Mouse (Mus musculus): ENCODE measurements at regions not wholly inside any gene's neighbourhood (a gene's known extent, or its start where the extent isn't known, plus 50 kb on each side); places are given as distances from the start of the nearest gene placed in this dataset.

DNA sequence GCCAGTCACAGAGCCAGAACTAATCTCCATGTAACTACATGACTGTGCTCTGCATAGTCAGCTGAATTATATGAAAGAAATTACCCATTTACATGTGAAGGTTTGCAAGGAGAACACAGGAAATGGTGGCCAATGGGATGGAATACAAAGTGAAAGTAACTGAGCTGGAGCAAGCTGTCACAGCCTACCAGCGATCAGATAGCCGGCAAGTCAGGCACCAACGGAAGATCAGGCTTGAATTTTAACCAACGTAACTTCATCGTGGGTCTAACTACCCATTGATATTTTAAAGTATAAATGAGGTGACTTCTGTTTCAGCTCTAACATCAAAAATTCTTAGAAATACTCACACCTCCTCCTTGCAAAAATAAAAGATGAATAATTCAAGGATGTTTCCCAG, 104.9 kb upstream of the Pirt start:
- Histone ChIP-seq H3K4me1 (no peaks in the 10 kb centered on the region), H3K27ac (no peak overlapping the region), H3K36me3 (no peaks in the 10 kb centered on the region), H3K4me3 (no peak overlapping the region), H3K27me3 (ENCODE audit: insufficient read depth, poor library complexity, severe bottlenecking) (no peaks in the 10 kb centered on the region), H3K9me3 (no peaks in the 10 kb centered on the region)
- 77% methylated on average over 5 of the region's 5 CpGs for WGBS
- no peak for DNase-seq (ENCODE audit: low spot score)

DNA sequence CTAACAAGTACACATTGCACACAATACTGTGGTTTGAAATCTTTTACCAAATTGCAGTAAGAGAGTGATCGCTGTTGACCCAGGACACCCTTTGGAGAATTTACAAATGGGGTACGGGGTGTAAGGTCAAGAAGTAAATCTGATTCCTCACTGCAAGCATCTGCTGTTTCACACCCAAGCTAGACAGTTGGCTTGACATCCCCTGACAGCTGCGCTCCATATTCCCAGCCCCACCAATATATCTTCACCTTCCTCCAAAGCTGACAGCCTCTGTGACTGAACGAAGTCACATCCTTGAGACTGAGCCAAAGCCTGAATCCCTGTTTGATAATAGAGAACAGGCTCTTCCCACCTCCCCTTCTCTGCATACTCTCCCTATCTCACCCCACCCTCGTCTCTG, 98.5 kb upstream of the Pirt start:
- no peak overlapping the region for H3K4me3 ChIP-seq
- H3K27me3 ChIP-seq (ENCODE audit: insufficient read depth, poor library complexity, severe bottlenecking), result no peaks in the 10 kb centered on the region
- peaks cover 16% of the 10 kb centered on the region for H3K4me1 ChIP-seq
- H3K9me3 ChIP-seq, result no peaks in the 10 kb centered on the region
- DNase-seq (ENCODE audit: low spot score), result no peak
- H3K36me3 ChIP-seq, result no peaks in the 10 kb centered on the region
- WGBS, result 49% methylated on average over 5 of the region's 5 CpGs
- H3K27ac ChIP-seq, result no peak overlapping the region

DNA sequence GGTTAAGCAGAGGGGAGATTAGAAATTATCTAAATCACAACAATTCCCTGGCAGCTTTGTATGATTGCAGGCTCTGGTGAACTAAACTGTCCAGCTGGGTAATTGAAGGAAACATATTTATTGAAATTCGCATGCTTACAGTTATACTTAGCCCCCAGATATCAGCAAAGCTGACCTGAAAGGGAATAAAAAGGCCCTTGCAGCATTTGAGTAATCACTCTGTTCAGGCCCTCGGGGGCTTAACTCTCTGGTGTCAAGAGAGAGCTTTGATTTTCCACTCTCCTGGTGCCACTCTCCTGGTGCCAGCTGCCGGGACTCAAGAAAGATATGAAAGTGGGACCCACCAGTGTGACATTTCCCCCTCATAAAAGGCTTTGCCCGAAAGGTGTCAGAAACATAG, 98.0 kb upstream of the Pirt start:
- Histone ChIP-seq H3K9me3 (no peaks in the 10 kb centered on the region), H3K36me3 (no peaks in the 10 kb centered on the region), H3K27ac (peak overlapping the region; percentile 47; the same call in 1 of the 2 replicates), H3K27me3 (ENCODE audit: insufficient read depth, poor library complexity, severe bottlenecking) (no peaks in the 10 kb centered on the region), H3K4me3 (no peak overlapping the region), H3K4me1 (peaks cover 16% of the 10 kb centered on the region)
- no peak for DNase-seq (ENCODE audit: low spot score)
- 29% methylated on average over 4 of the region's 4 CpGs for WGBS

DNA sequence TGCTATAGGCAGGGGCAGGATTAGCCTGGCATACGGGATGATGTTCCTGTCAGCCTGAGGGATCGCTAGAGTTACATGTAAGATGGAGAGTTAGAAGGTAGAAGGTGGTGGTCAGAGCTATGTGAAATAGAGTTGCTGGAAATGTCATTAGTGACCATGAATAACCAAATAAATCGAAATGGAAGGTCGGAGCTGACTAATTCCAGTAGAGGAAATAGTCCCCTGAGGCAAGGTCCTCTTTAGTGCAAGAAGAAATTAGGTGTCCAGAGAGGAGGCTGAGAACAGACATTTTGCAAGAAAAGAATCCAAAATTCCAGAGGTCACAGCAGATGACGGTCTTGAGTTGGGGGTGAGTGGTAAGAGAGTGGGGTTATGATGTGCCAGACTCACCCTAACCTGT, 75.9 kb upstream of the Pirt start:
- 77% methylated on average over 5 of the region's 5 CpGs for WGBS
- no peaks in the 10 kb centered on the region for H3K9me3 ChIP-seq
- no peaks in the 10 kb centered on the region for H3K27me3 ChIP-seq (ENCODE audit: insufficient read depth, poor library complexity, severe bottlenecking)
- H3K27ac ChIP-seq, result no peak overlapping the region
- DNase-seq (ENCODE audit: low spot score), result no peak
- no peak overlapping the region for H3K4me3 ChIP-seq
- H3K4me1 ChIP-seq, result no peaks in the 10 kb centered on the region; the same call in 1 of the 2 replicates
- H3K36me3 ChIP-seq, result no peaks in the 10 kb centered on the region

DNA sequence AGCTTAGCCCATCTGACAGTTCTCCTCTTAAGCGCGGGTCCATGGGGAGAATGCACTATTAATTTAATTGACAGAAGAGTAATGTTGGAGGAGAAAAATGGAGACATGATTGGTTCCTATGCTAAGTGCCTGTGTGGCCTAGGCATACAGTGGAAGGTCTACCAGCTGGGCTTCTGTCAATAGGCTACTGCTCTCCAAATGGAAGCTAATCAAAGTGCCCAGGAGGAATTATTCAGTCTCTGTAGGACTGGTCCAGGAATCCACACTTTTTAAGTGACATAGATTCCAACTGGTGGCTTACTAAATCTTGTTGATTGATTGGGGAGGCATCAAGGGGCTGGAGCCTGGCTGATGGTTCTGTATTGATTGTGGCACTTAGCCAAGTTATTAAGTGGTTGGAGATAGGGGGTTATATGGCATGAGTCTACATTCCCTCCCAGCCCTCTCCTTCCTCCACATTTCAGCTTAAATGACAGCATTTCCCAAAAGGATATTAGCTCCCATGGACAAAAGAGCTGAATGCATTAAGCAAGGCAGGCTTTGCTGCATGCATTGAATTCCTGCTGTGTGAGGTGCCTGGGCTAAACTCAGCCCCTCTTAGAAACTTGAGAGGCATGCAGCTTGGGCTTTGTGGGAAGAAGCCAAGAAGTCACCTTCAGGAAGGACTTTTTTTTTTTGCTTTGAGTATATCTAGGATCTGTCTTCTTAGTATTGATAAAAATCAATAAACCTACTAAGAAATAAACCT, 75.0 kb upstream of the Pirt start:
- Histone ChIP-seq H3K4me3 (no peak overlapping the region), H3K27me3 (ENCODE audit: insufficient read depth, poor library complexity, severe bottlenecking) (no peaks in the 10 kb centered on the region), H3K36me3 (no peaks in the 10 kb centered on the region), H3K9me3 (no peaks in the 10 kb centered on the region), H3K4me1 (no peaks in the 10 kb centered on the region; the same call in 1 of the 2 replicates), H3K27ac (0 out of 2 replicates have a peak overlapping the region, but pooled peaks have one; percentile 12)
- no peak for DNase-seq (ENCODE audit: low spot score)
- 81% methylated on average over 2 of the region's 2 CpGs for WGBS

DNA sequence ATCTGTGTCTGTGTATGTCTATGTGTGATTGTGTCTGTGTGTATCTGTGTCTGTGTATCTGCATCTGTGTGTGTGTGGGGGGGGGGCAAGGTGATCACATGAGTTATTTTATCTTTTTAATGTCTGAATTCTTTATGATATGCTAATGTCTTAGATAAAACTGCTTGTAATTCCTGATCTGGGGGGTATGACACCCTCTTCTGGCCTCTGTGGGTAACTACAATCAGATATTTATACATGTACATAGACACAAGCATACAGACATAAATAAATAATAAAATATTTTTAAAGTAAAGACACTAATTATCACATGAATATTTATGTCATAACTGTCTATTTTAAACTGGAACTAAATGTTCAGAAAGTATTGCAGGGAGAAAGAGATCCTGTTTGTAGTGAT, 66.5 kb upstream of the Pirt start:
- Histone ChIP-seq H3K4me3 (no peak overlapping the region), H3K4me1 (0 out of 2 replicates have a peak, but pooled peaks cover 2% of the 10 kb centered on the region), H3K27ac (no peak overlapping the region), H3K27me3 (ENCODE audit: insufficient read depth, poor library complexity, severe bottlenecking) (no peaks in the 10 kb centered on the region), H3K36me3 (no peaks in the 10 kb centered on the region), H3K9me3 (no peaks in the 10 kb centered on the region)
- DNase-seq (ENCODE audit: low spot score), result no peak

DNA sequence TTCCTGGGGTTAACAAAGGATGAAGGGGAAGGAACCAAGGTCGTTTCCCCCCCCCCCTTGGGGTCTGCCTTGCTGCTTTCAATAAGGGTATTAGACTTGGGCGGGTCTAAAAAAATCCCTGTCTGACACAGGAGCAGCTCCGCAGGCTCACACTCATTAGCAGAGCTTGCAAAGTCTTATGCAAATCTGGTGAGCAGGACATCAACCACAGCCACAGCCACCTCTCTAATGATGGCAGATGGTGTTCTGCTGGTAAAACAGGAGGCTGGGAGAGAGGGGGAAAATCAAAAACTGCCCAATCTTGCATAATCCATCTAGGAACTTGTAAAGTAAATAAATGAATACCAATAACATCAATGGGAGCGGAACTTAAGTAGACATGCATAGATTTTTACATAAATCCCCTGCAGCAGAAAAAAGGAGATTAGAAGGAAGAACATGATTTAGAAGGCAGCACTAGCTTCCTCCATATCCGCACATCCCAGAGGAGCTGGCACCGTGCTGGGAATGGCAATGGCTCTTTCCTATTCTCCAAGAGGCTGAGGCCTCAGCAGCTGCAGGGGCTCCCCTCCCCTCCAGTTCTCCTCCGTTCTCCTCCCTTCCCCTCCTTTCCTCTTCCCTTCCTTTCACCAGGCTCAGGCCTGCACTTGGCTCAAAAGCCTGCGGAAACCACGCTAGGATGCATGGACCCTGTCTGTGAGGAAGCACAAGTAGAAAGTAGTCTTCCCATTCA, 65.6 kb upstream of the Pirt start:
- no peaks in the 10 kb centered on the region for H3K36me3 ChIP-seq
- WGBS, result 29% methylated on average over 9 of the region's 9 CpGs
- no peaks in the 10 kb centered on the region for H3K9me3 ChIP-seq
- H3K27me3 ChIP-seq (ENCODE audit: insufficient read depth, poor library complexity, severe bottlenecking), result no peaks in the 10 kb centered on the region
- H3K27ac ChIP-seq, result no peak overlapping the region
- H3K4me1 ChIP-seq, result 0 out of 2 replicates have a peak, but pooled peaks cover 2% of the 10 kb centered on the region
- no peak overlapping the region for H3K4me3 ChIP-seq
- no peak for DNase-seq (ENCODE audit: low spot score)

Data from heart, embryonic 10.5 days (tissue).